Mouse (Mus musculus) embryo, embryonic 10 days (tissue): ENCODE measurements around the gene AC124502.3.
A peak's percentile ranks its signal among the peaks of the same experiment; 100 is the strongest.

Experiments used
- DNase-seq: peaks from one replicate; pipeline ENCODE4 v3.0.0-alpha.2; 2015; ENCODE audit warnings: low spot score

AC124502.3 gene

DNA sequence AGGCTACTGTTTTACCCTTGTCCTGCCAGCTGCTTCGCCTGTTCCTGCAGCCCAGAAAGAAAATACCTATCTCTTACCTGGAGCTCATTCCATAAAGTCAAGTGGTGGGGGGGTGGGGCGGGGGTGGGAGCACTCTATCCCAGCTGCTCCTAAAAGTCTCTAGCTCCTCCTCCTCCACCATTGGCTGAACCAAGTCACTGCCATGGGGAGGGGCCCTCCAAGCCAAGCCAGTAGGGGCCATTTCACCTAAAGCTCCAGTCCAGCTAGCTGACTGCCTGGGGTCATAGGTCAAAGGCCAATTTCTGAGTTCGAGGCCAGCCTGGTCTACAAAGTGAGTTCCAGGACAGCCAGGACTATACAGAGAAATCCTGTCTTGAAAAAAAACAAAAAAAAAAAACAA, 6.0 kb upstream of the AC124502.3 start:
- DNase-seq: no peak

DNA sequence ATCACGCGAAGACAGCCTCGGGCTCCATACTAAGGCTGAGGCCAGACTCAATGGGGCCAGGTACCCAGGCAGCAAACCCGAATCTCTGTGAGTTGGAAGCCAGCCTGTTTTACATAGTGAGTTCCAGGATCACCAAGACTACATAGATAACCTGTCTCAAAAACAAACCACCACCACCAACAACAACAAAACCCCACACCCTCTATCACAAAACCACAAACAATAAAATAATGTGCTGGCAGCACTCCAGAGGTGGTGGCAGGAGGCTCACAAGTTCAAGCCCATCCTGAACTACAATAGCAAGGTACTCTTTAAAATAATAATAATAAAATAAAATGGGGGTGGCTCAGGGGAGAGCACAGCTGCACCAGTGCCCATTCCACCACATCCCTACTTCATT, 2.1 kb upstream of the AC124502.3 start:
- DNase-seq: no peak

DNA sequence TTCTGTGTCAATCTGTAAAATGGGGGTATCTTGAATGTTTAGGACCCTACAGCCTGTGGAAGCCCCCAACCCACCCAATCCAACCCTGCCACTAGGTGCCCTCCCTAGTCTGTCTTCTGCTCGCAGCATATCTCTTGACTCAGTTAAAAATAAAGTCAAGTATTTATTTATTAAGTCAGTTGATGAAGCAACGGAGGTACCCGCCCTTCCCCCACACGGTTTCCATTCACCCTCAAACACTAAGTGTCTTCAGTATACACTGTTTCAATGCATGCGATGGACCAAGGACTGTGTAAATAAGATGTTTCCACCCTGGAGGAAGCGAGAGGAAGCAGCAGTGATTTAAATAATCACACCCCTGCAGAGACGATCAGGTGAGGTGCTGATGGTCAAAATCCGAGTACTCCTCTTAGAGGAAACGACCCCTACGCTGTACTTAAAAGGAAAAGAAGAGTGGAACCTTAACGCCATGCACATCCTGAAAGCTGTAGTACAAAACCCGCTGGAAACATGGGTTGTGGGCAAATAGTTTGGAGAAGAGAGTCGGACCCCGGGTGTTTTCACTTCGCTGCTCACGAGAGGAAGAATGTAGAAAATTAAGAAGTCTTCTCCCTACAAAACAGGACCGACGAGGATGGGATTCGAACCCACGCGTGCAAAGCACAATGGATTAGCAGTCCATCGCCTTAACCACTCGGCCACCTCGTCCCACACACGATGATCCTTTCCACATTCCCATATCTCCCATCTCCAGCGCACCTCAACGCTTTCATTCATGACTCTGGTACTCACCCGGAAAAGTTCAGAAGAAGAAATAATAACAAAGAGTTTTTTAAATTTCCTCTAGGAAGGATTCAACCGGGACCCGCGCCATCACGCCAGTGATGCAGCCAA, 766 bp upstream of the AC124502.3 start:
- DNase-seq: peak; percentile 95

DNA sequence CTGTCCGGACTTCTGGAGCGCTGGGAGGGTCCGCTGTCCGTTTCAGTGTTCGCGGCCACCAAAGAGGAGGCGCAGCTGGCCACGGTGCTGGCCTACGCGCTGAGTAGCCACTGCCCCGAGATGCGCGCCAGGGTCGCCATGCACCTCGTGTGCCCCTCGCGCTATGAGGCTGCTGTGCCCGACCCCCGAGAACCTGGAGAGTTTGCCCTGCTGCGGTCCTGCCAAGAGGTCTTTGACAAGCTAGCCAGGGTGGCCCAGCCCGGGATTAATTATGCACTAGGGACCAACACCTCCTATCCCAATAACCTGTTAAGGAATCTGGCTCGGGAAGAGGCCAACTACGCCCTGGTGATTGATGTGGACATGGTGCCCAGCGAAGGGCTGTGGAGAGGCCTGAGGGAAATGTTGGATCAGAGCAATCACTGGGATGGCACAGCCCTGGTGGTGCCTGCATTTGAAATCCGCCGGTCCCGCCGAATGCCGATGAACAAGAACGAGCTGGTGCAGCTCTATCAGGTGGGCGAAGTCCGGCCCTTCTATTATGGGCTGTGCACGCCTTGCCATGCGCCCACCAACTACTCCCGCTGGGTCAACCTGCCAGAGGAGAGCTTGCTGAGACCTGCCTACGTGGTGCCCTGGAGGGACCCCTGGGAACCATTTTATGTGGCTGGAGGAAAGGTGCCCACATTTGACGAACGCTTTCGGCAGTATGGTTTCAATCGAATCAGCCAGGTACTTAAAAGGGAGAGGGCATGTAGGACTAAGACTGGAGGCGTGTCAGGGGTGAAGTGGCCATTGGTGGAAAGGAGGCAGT, 817 bp downstream of the AC124502.3 start:
- peak; percentile 43 for DNase-seq

DNA sequence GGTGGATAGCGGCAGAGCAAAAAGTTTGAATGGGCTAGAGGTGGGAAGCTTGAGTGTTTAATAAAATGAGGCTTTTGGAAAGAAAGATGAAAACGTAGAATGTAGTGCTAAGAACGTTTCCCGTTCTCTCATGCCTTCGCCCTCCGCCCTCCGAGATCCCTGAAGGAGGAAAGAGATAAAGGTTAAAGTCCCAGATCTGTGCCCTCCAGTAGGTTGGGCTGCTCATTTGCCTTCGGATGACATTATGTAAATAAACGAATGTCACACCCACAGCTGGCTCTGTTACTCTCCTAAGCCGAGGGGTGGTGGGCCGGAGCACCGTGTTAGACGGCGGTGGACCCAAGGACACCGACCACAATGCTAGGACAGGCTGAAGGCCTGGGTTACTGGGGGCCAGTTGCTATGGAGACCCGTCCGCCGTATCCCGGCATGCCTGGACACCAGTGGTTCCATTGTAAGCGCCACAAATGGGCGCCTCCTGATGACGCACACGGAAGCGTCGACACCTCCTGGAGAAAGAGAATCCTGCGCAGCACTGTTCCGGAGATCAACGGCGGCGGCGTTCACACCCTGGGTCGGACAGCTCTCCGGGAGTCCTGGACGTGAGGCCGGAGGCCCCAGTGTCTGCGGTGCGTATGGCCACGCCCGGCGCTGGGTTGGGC, 2.3 kb downstream of the AC124502.3 start, which contains the start of gene Brms1:
Brms1 (plus strand) TSS at position 493 of the 662 bp plus-strand sequence.
- peak; percentile 99 for DNase-seq

DNA sequence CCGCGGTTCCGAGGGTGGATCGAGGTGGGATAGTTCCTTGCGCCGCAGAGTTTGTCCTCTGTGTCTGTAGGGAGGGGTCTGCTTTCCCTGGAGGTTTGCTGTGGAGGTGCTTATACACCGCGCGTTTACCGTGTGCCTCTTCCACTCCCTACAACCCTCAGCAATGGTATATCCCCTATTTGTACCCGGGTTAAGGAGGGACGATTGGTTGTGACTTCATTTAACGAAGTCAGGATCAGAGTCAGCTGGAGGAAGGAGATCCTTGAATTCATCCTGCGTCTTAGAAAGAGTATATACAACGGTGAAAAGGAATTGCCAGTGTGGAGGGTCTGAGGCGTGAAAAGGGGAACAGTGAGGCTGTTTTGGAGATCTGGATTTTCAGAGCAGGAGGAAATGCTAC, 2.9 kb downstream of the AC124502.3 start:
- no peak for DNase-seq

DNA sequence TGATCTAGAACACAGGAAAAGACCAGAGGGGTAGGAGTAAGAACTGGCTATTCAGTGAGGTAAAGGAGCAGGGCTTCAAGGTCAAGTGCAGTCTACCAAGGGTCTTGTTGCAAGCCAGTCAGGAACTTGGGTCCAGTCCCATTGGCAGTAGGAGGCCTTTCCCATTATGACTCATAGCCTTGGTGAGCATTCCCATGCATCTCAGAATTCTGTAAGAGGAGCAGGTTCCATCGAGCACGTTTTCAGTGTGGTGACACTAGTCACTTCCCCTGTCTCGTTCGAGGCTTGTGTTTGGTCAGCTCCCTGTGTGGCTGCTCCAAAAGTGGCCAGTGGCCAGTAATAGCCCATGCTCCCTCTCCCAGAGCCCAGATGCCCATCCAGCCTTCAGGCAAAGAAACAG, 6.8 kb downstream of the AC124502.3 start:
- DNase-seq: no peak

DNA sequence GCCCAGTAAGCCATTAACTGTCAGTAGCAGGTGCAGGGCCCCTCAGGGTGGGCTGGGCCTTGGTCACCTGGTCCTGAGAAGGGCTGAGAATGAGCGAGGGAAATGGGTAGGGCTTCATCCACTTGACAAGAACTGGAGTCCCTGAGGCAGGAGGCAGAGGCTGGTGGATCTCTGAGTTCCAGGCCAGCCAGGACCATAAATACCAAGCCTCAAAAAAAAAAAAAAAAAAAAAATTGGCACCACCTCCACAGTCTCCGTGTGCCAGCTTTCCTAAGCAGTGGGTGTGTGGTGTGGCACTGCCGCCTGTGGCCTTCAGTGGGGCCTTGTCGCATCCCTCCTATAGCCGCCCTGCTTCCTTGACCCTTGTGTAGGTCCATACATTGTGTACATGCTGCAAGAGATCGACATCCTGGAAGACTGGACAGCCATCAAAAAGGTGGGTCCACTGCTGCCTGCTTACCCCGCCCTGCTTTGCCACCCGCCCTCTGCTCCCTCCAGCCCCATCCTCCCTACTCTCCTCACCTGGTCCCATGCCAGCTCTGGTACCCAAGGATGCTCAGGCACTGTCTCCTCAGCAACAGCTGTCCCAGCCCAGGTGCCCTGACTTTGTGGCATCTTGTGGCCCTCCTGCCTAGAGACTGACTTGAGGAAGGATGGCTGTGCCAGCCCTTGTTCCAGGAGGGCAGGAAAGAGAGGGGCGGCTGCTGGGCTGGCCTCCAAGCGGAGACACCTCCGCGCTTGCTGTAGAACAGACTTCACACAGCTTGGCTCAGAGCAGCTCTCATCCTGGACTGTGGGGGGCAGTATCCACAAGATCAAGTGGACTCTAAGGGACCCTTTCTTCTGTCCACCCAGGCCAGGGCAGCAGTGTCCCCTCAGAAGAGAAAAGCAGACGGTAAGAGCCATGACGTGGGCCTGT, 9.7 kb downstream of the AC124502.3 start:
- DNase-seq: no peak

DNA sequence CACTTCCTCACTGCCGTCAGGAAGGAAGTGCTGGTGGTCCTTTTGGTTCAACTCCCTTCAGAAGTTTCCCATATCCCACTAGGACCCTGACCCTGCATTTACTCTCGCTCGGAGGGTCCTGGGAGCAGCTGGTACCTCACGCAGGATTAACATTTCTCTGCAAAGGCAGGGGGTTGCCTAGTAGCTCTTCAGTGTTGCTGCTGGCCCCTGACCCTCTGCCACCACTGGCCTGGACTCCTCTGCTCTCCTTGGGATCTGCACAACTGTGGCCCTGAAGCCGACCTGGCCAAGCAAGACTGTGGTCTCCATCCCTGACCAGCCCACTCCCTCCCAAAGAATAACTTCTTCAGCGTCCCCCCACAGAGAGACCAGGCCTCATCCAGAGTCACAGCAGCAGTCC, 10.6 kb downstream of the AC124502.3 start:
- DNase-seq: no peak

DNA sequence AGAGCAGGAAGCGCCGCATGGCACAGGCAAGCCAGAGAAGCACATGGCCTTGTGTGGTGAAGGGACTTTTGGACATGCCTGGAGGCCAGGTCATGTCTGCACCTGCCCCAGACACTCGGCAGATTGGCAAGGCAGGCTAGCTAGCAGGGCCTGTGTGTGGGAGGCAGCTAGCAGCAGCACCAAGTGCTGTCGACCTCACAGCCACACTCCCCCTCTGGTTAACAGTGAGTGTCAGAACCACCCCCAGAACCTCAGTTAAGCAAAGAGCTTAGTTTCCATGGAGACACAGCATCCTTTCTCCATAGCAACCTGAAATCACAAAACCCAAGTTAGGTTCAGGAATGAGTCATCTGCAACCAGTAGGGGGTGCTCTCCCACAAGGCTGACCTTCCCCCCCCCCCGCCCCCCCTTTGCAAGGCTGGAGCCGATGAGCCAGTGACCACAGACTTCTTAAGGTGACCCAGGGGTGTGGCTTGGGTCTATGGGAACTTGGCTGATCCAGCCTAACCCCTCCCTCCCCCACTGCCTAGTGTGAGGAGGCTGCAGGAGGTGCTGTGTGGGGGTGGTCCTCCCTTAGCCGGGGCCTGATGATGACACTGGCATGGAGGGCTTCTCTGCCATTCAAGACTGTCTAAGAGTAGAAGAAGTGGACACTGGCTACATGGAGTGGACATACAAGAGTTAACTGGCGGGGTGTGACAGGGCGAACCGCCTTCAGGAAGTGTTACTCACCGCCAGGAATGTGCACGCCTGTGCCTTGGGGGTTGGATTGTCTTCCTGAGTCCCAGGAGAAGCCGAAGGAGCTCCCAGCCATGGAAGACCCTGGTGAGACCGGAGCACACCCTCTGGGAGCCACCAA, 11.6 kb downstream of the AC124502.3 start, which contains the start of gene Rin1:
Rin1 (plus strand) TSS at position 435 of the 859 bp plus-strand sequence.
- peak; percentile 74 for DNase-seq

DNA sequence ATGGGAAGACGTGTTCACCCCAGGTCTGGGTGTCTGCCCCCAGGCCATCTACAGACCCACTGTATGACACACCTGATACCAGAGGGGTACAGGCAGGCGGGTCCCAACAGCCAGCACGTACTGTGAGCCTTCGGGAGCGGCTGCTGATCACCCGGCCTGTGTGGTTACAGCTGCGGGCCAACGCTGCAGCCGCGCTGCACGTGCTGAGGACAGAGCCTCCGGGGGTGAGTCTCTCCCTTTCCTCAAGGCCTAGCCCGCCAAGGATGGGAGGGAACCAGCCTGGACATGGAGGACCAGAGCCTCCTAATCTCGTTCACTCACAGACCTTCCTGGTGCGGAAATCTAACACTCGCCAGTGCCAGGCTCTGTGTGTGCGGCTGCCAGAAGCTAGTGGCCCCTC, 12.3 kb downstream of the AC124502.3 start:
- DNase-seq: peak; percentile 64

DNA sequence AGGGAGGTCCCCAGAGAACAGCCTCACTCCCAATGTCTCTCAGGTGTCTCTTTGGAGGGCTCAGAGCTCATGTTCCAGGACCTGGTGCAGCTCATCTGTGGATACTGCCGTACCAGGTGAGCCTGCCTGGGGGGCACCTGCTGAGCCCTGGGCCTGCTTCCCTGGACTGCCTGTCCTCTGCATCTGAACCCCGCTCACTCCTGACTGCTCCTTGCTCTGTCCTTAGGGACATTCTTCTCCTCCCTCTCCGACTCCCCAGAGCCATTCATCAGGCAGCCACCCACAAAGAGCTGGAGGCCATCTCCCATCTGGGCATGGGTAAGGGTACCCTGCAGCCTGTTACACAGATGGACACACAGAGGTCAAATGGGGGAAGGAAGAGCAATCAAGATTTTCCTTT, 12.8 kb downstream of the AC124502.3 start:
- DNase-seq: no peak

DNA sequence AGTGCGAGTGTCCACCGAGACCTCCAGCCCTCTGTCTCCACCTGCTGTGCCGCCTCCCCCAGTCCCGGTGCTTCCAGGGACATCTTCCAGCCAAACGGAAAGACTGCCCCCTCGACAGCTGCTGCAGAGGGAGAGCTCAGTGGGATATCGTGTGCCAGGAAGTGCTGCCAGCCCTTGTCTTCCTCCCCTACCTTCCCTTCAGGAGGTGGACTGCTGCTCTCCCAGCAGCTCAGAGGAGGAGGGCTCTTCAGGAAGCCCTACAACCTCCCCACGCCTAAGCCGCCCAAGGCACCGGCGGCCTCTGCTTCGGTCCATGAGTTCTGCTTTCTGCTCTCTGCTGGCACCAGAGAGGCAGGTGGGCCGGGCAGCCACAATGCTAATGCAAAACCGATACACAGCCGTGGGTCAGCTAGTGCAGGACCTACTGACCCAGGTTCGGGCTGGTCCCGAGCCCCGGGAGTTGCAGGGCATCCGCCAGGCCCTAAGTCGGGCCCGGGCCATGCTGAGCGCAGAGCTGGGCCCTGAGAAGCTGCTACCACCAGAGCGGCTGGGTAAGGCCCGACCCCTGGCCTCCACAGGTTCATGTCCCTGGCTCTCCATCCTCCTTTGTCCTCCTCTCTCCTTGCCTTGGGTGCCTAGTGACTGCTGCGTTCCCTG, 13.6 kb downstream of the AC124502.3 start:
- DNase-seq: no peak

DNA sequence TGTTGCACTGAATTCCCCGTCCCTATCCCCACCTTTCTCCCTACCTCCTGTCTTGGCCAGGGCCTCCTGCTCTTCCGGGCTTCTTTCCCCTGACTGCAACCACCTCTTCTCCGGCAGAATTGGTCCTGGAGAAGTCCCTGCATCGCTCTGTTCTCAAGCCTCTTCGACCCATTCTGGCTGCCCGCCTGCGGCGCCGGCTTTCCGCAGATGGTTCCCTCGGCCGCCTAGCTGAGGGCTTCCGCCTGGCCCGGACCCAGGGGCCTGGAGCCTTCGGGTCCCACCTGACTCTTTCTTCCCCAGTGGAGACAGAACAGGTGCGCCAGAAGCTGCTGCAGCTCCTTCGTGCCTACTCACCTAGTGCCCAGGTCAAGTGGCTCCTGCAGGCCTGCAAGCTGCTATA, 14.2 kb downstream of the AC124502.3 start:
- DNase-seq: no peak

DNA sequence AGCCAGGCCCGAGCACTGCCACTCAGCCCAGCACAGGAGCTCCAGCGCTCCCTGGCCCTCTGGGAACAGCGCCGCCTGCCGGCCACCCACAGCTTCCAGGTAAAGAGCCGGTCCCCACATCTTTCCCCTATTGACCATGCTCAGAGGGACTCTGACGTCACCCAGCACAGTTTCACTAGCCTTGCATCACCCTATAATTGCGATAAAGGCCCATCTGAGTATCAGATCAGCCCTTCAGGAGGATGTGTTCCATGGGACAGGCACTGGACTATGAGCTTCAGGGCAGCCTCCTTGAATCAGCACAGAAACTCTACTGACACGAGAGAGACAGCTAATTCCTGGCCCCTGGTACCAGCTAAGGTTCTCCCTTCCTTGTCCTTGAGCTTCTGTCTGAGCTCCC, 15.2 kb downstream of the AC124502.3 start:
- peak; percentile 70 for DNase-seq

DNA sequence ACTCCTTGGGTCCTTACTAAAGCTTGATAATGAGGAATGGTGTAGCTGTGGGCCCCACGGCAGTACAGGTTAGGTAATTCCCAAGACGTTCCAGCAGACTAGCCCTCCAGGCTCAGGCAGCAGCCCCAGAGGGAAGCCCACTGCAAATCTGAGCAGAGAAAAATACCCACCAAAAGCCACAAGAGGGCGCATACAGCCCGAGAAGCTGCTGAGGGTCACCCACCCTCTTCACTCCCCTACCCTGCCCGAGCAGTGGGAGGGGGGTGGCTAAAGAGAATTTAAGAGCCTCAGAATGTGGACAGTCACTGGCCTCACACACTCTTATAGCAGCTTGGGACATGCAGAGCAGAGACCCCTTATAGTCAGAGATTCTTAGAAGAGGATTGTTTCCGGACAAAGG, 17.6 kb downstream of the AC124502.3 start:
- peak; percentile 71 for DNase-seq

DNA sequence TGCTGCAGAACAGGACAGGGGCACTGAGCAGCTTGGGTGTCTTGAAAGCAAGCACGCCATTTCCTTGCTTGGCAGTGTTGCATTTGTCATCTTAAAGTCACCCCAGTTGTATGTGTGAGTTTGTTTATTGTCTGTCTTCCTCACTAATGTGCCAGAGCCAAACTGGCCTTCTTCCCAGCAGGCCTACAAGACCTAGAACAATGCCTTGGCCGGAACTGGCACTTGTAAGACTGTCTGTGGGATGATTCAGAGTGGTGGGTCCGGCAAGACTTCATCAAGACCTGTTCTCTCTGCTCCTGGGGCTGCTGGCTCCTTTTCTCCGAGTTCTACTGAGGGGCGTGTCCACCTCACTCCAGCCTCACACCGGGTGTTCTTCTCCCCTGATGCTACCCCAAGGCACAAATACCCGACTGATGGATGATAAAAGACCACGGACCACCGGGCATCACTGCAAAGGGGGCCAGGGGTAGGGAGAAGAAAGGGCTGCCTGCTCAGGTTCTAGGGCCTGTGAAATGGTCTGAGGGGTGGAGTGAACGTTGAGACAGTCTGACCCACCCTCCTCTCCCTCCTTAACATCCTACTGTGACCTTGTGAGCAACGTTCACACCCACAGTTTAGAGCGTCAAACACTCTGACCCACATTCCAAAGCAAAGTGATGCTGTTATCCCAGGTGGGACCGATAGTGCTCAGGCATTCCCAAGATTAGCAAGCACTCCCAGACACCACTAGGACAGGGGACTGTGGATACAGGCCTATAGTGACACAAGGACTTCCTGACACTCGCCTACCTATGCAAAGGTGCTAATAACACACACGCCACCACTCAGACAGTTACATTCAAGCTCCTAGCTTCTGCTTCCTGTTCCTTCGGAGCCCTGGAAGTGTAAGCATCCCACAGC, 19.4 kb downstream of the AC124502.3 start:
- DNase-seq: no peak
